Mouse (Mus musculus): ENCODE results near the gene H2al1d.
"Not testable (repeated sequence)": the region's sequence is repeated elsewhere in the genome, so short reads cannot be mapped to it uniquely, and the experiment has no call there.

The H2al1d gene

DNA sequence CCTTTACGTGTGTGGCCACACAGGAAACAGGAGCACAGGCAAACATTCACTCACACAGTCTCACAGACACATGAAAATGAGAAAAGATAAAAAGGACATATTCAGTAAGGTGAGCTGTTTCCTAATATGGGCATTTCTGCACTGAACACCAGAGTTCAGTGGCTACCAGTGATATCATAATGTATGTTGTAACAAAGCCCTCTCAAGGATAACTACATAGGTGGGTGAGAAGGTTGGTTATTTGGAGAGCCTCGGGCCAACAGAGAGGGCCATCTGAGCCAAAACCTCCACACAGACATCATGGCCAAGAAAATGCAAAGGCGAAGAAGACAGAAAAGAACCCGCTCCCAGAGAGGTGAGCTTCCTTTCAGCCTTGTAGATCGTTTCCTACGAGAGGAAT lies at the start of gene H2al1d:
Gene H2al1d (plus strand): TSS at position 301 of the 400 bp plus-strand sequence.
- DNase-seq (ENCODE audit: low spot score), result not testable (repeated sequence)

DNA sequence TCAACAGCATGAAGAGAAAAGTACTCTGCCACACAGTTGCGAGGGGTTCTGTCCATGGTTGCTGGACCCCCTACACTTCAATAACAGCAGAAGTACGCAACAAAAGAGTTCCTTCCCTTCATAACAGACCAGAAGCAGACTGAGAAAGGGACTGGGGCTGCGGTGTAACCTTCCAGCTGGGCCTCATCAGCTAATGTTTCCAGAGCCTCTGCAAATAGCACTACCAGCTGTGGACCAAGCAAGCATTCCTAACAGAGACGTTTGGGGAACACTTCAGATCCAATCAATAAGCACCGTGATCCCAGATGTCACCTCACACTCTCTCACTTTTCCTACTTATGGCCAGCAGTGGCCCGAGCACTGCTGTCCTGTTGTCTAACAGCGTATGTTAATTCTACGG lies 43.7 kb upstream of the H2al1d start:
- DNase-seq (ENCODE audit: low spot score), result no peak

DNA sequence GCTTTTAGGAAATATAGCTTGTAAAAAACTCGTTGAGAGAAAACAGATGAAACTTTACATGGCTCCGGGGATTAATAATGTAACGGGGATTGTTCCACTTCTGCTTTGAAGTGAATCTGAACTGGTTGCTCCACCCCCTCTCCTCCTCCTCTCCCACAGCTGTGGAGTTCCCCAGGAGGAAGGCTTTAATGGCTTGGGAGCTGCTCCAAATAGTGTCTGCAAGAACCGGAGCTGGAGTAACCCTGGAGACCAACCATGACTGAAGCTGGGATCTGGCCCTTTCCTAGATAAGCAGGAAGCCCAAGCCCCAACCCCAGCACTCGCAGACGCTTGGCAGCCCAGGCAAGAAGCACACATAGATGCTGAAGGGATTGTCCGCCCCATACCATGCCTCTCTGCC lies 40.8 kb upstream of the H2al1d start:
- no peak for DNase-seq (ENCODE audit: low spot score)

DNA sequence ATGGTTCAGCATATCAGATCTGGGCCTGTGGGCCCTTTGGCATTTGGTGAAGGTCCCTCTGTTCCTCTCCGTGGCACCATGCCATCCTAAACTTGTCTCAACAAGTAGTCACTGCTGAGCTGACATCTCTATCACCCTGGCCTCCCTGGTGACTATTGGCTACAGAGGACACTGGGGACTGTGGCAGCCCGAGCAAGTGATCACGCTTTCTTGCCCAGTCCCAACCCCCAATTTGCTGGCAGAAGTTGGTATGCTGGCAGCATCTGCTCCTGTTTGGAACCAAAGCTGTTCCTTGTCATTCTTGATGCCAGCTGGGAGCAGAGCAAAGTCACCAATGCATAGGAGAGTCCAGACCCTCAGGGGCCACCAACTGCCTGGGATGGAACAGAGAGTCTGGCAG lies 39.5 kb upstream of the H2al1d start:
- DNase-seq (ENCODE audit: low spot score), result no peak

DNA sequence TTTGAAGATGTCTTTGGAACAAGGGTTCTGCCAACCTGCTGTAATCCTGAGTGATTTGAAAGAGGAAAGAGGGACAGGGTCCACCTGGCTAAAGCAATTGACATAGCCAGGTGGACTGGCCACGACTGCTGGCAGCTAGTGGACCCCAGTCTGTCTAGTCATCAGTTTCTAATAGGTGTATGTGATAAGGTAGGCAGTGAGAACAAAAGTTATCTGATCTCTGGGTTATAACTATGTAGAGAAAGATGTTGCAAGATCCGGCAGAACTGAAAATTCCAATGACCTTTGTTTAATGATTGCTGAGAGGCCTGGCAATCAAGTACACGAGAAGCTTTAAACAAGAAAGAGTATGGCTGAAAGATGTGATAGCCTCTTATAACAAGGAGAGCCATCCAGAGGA lies 35.4 kb upstream of the H2al1d start:
- DNase-seq (ENCODE audit: low spot score), result no peak

DNA sequence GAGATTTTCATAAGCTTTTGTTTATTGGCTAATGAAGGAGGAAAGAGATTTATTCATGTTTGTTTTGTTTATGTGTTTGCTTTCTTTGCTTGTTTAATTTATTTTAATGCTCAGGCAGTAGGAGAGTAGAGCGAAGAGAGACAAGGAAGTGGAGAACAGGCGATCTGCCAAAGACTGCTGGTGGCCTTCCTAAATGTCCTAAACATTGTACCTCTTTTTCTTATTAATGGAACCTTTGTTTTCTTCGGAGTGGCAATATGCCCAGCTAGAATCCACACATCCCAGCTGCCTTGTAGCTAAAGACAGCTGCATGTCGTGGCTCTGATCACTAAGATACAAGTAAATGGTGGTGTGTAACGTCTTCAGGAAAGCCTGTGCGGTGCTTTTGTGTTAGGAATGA lies 31.5 kb upstream of the H2al1d start:
- DNase-seq (ENCODE audit: low spot score), result no peak

DNA sequence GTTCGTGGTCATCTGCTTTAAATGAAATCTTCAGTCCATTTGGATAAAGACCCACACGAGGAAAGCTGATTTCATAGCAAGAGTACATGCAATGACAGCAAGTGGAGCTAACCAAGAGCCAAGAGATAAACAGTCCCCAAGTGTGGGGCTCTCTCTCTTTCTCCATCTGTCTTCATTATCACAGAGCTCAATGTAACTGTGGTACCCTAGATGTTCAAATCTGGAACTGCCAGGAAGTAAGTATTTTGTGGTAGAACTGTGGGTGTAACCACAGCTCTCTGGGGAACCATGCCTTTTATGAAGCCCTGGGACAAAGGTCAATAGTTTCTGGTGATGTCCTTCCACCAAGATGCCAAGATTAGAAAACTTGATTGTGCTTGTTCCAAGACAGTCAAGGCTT lies 27.9 kb upstream of the H2al1d start:
- DNase-seq (ENCODE audit: low spot score), result no peak

DNA sequence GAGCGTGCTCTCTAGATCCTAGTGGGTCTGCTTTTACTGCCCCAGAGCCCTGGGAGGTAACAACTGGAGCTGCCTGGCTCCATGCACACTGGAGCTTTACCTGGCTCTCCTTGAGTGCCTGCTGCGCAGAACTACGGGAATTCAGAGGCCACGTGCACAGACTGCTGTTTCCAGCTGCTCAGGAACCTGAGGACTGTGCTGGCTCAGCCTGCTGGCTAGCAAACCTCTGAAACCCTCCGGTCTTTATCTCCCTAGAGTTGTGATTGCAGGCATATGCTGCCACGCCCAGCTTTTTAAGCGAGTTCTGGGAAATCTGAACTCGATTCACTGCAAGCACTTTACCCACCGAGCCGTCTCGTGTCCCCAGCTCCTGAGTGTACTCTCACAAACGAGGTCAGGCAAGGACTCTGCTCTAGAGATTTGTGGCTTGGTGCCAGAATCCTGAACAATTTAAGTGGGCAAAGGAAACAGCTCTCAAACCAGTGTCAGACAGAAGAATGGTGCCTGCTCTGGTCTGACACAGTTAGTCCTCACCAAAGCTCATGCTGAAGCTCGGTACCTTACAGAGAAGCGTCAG lies 20.2 kb upstream of the H2al1d start:
- DNase-seq (ENCODE audit: low spot score), result no peak

DNA sequence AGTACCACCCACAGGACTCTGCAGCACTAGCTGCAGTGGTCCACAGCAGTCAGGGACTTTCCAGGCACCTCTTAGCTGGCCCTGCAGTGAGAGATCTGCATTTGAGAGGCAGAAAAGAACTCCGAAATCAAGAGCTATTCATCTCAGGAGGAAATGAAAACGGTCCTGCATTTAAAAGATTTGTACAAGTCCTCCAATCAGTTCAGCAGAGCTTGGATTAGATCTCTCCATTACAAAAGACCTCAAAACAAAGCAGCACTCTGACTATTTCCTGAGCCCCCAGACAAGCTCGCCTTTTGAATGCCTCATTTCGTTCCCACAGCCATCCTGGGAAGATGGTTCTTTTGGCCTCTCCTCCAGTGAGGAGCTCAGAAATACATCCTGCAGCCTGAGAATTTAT lies 19.4 kb upstream of the H2al1d start:
- DNase-seq (ENCODE audit: low spot score), result no peak

DNA sequence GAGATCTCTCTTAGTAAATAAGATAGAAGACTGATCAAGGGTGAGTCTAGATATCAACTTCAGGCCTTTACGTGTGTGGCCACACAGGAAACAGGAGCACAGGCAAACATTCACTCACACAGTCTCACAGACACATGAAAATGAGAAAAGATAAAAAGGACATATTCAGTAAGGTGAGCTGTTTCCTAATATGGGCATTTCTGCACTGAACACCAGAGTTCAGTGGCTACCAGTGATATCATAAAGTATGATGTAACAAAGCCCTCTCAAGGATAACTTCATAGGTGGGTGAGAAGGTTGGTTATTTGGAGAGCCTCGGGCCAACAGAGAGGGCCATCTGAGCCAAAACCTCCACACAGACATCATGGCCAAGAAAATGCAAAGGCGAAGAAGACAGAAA lies 9.7 kb upstream of the H2al1d start, which contains the start of gene H2al1a:
Gene H2al1a (plus strand): TSS at position 301 of the 400 bp plus-strand sequence.
- not testable (repeated sequence) for DNase-seq (ENCODE audit: low spot score)

DNA sequence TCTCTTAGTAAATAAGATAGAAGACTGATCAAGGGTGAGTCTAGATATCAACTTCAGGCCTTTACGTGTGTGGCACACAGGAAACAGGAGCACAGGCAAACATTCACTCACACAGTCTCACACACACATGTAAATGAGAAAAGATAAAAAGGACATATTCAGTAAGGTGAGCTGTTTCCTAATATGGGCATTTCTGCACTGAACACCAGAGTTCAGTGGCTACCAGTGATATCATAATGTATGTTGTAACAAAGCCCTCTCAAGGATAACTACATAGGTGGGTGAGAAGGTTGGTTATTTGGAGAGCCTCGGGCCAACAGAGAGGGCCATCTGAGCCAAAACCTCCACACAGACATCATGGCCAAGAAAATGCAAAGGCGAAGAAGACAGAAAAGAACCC lies 6.5 kb upstream of the H2al1d start, which contains the start of gene H2al1b:
Gene H2al1b (plus strand): TSS at position 301 of the 400 bp plus-strand sequence.
- not testable (repeated sequence) for DNase-seq (ENCODE audit: low spot score)

DNA sequence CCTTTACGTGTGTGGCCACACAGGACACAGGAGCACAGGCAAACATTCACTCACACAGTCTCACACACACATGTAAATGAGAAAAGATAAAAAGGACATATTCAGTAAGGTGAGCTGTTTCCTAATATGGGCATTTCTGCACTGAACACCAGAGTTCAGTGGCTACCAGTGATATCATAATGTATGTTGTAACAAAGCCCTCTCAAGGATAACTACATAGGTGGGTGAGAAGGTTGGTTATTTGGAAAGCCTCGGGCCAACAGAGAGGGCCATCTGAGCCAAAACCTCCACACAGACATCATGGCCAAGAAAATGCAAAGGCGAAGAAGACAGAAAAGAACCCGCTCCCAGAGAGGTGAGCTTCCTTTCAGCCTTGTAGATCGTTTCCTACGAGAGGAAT lies 3.3 kb upstream of the H2al1d start, which contains the start of gene H2al1c:
Gene H2al1c (plus strand): TSS at position 301 of the 400 bp plus-strand sequence.
- DNase-seq (ENCODE audit: low spot score), result not testable (repeated sequence)

DNA sequence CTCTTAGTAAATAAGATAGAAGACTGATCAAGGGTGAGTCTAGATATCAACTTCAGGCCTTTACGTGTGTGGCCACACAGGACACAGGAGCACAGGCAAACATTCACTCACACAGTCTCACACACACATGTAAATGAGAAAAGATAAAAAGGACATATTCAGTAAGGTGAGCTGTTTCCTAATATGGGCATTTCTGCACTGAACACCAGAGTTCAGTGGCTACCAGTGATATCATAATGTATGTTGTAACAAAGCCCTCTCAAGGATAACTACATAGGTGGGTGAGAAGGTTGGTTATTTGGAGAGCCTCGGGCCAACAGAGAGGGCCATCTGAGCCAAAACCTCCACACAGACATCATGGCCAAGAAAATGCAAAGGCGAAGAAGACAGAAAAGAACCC lies 3.0 kb downstream of the H2al1d start, which contains the start of gene H2al1e:
Gene H2al1e (plus strand): TSS at position 301 of the 400 bp plus-strand sequence.
- not testable (repeated sequence) for DNase-seq (ENCODE audit: low spot score)

DNA sequence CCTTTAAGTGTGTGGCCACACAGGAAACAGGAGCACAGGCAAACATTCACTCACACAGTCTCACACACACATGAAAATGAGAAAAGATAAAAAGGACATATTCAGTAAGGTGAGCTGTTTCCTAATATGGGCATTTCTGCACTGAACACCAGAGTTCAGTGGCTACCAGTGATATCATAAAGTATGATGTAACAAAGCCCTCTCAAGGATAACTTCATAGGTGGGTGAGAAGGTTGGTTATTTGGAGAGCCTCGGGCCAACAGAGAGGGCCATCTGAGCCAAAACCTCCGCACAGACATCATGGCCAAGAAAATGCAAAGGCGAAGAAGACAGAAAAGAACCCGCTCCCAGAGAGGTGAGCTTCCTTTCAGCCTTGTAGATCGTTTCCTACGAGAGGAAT lies 6.2 kb downstream of the H2al1d start, which contains the start of gene H2al1f:
Gene H2al1f (plus strand): TSS at position 301 of the 400 bp plus-strand sequence.
- DNase-seq (ENCODE audit: low spot score), result not testable (repeated sequence)

DNA sequence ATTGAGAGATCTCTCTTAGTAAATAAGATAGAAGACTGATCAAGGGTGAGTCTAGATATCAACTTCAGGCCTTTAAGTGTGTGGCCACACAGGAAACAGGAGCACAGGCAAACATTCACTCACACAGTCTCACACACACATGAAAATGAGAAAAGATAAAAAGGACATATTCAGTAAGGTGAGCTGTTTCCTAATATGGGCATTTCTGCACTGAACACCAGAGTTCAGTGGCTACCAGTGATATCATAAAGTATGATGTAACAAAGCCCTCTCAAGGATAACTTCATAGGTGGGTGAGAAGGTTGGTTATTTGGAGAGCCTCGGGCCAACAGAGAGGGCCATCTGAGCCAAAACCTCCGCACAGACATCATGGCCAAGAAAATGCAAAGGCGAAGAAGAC lies 9.3 kb downstream of the H2al1d start, which contains the start of gene H2al1g:
Gene H2al1g (plus strand): TSS at position 301 of the 400 bp plus-strand sequence.
- not testable (repeated sequence) for DNase-seq (ENCODE audit: low spot score)

DNA sequence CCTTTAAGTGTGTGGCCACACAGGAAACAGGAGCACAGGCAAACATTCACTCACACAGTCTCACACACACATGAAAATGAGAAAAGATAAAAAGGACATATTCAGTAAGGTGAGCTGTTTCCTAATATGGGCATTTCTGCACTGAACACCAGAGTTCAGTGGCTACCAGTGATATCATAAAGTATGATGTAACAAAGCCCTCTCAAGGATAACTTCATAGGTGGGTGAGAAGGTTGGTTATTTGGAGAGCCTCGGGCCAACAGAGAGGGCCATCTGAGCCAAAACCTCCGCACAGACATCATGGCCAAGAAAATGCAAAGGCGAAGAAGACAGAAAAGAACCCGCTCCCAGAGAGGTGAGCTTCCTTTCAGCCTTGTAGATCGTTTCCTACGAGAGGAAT lies 12.6 kb downstream of the H2al1d start, which contains the start of gene H2al1h:
Gene H2al1h (plus strand): TSS at position 301 of the 400 bp plus-strand sequence.
- DNase-seq (ENCODE audit: low spot score), result not testable (repeated sequence)

DNA sequence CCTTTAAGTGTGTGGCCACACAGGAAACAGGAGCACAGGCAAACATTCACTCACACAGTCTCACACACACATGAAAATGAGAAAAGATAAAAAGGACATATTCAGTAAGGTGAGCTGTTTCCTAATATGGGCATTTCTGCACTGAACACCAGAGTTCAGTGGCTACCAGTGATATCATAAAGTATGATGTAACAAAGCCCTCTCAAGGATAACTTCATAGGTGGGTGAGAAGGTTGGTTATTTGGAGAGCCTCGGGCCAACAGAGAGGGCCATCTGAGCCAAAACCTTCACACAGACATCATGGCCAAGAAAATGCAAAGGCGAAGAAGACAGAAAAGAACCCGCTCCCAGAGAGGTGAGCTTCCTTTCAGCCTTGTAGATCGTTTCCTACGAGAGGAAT lies 15.7 kb downstream of the H2al1d start, which contains the start of gene H2al1i:
Gene H2al1i (plus strand): TSS at position 301 of the 400 bp plus-strand sequence.
- not testable (repeated sequence) for DNase-seq (ENCODE audit: low spot score)

DNA sequence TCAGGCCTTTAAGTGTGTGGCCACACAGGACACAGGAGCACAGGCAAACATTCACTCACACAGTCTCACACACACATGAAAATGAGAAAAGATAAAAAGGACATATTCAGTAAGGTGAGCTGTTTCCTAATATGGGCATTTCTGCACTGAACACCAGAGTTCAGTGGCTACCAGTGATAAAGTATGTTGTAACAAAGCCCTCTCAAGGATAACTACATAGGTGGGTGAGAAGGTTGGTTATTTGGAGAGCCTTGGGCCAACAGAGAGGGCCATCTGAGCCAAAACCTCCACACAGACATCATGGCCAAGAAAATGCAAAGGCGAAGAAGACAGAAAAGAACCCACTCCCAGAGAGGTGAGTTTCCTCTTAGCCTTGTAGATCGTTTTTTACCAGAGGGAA lies 18.9 kb downstream of the H2al1d start, which contains the start of gene H2al1j:
Gene H2al1j (plus strand): TSS at position 301 of the 400 bp plus-strand sequence.
- DNase-seq (ENCODE audit: low spot score), result not testable (repeated sequence)

DNA sequence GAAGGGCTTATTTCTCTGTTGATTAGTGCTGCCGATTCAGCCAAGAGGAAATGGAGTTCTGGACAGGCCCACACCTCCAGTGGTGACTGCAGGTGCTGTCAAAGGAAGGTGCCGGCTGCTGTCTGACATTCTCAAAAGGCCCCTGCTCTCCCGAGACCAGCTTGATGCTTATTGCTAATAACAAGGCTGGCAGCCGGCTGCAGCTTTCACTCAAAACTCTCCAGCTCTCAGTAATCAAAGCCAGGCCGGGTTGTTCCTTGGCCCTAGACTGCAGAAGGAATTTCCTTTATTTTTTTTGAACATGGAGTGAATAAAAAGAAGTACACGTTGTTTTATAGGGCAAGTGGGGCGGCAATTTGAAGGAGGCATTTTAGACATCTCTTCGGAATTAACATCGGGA lies 37.1 kb downstream of the H2al1d start:
- DNase-seq (ENCODE audit: low spot score), result peak; percentile 15

DNA sequence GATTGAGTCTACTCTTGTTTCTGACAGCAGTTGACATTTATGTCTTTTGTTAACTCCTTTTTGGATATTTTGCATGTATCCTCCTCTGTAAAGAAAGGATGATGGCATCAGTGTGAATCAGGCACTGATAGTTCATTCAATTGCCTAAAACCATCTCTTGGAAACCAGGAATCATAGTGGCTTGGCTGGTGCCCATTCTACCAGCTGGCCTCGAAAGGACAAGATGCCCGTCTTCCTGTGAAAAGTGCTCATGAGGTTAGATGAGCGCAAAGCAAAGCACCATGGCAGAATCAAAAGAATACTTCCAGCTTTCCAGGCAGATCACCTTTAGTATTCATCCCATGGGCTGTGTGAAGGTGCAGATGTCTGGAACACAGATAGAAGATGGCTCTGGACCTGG lies 38.1 kb downstream of the H2al1d start:
- DNase-seq (ENCODE audit: low spot score), result no peak
